Mouse (Mus musculus) forebrain, postnatal 0 days (tissue): ENCODE measurements around the gene Xylt1. TPM values are rescaled to one million over a fixed set of nuclear protein-coding genes. Genes with fewer than 3 reads are reported as not detected.
A peak's percentile ranks its signal among the peaks of the same experiment; 100 is the strongest.

ENCODE experiments used
- ATAC-seq: fragments of 200-750 bp; cut with Nextera tagmentation; 2 replicates; pipeline ENCODE4 v1.8.0; 2017; ENCODE audit warnings: mild to moderate bottlenecking, moderate library complexity
- DNase-seq: peaks from one replicate; pipeline ENCODE4 v3.0.0-alpha.2; 2015
- H3K27ac ChIP-seq: fragments of 300-500 bp; sonication (generic); 2 replicates; pipeline ENCODE4 v1.5.1; 2014; ENCODE audit warnings: low read depth, mild to moderate bottlenecking, antibody characterized with exemption, low read length, moderate library complexity, mixed read lengths
- H3K27me3 ChIP-seq: fragments of 300-500 bp; sonication (generic); 2 replicates; pipeline ENCODE4 v1.6.1; 2014; ENCODE audit warnings: mild to moderate bottlenecking, low read length, mixed read lengths; ENCODE audit not compliant: insufficient read depth
- H3K36me3 ChIP-seq: fragments of 300-500 bp; sonication (generic); 2 replicates; pipeline ENCODE4 v1.6.1; 2014; ENCODE audit warnings: mild to moderate bottlenecking, moderate library complexity; ENCODE audit not compliant: insufficient read depth
- H3K4me1 ChIP-seq: fragments of 300-500 bp; sonication (generic); 2 replicates; pipeline ENCODE4 v1.6.1; 2014; ENCODE audit warnings: antibody characterized with exemption; ENCODE audit not compliant: insufficient read depth
- H3K4me2 ChIP-seq: fragments of 300-500 bp; sonication (generic); 2 replicates; pipeline ENCODE4 v1.6.1; 2014; ENCODE audit warnings: low read depth, mild to moderate bottlenecking, moderate library complexity
- H3K4me3 ChIP-seq: fragments of 300-500 bp; sonication (generic); 2 replicates; pipeline ENCODE4 v1.5.1; 2014; ENCODE audit warnings: low read depth, low read length, mixed read lengths
- H3K9ac ChIP-seq: fragments of 300-500 bp; sonication (generic); 2 replicates; pipeline ENCODE4 v1.6.1; 2014; ENCODE audit warnings: mild to moderate bottlenecking
- H3K9me3 ChIP-seq: fragments of 300-500 bp; sonication (generic); 2 replicates; pipeline ENCODE4 v1.6.1; 2016; ENCODE audit warnings: low read length
- CTCF ChIP-seq: sonication (generic); IDR thresholded peaks from 2 replicates; pipeline ENCODE4 v1.5.1; 2016; ENCODE audit warnings: antibody characterized with exemption, control low read depth, low read depth
- WGBS: fragments of 180-500 bp; shearing (Covaris S2); extraction: QIAGEN DNeasy Blood & Tissue Kit; methylation state at CpG from one replicate; pipeline ENCODE4 v1.1.7; 2014; 5-methylcytosine and 5-hydroxymethylcytosine counted together
- polyA plus RNA-seq: library from polyadenylated mRNA; unstranded; fragments of >200 nt; fragmentation: Nextera tagmentation; extraction: Ambion mirVana; gene quantifications from 2 replicates; pipeline ENCODE4 v1.2.1, GENCODE M21; 2015
- total RNA-seq: library from RNA; depleted of rRNA; stranded (reverse); fragments of >200 nt; gene quantifications from 2 replicates; pipeline ENCODE4 v1.2.3, GENCODE M21; 2014

The Xylt1 gene
- total and polyA plus RNA-seq, 2 experiments from 2014 or later: 2.6 to 14.0 TPM

GRCm38 (mm10) chr7:117636713-117637112 lies 255.9 kb downstream of the Xylt1 start:
- Histone ChIP-seq H3K4me2 (no peak overlapping the region), H3K4me1 (no peaks in the 10 kb centered on the region), H3K27ac (no peak overlapping the region), H3K27me3 (no peaks in the 10 kb centered on the region), H3K9ac (no peak overlapping the region), H3K4me3 (no peak overlapping the region), H3K9me3 (no peaks in the 10 kb centered on the region), H3K36me3 (peaks cover 6% of the 10 kb centered on the region; the same call in 1 of the 2 replicates)
- TF ChIP-seq CTCF: no peak
- no peak for ATAC-seq
- no peak for DNase-seq
- 75% methylated on average over 3 of the region's 3 CpGs for WGBS

GRCm38 (mm10) chr7:117637997-117638396 lies 257.2 kb downstream of the Xylt1 start:
- DNase-seq (no peak), ATAC-seq (no peak)
- Histone ChIP-seq H3K4me2 (no peak overlapping the region), H3K4me3 (no peak overlapping the region), H3K27me3 (no peaks in the 10 kb centered on the region), H3K9ac (no peak overlapping the region), H3K36me3 (peaks cover 6% of the 10 kb centered on the region; the same call in 1 of the 2 replicates), H3K27ac (no peak overlapping the region), H3K4me1 (no peaks in the 10 kb centered on the region), H3K9me3 (no peaks in the 10 kb centered on the region)
- no peak for TF ChIP-seq CTCF
- 99% methylated on average over 2 of the region's 2 CpGs for WGBS

- Histone ChIP-seq H3K9ac (no peak overlapping the region), H3K4me1 (no peaks in the 10 kb centered on the region), H3K36me3 (0 out of 2 replicates have a peak, but pooled peaks cover 12% of the 10 kb centered on the region), H3K4me2 (no peak overlapping the region), H3K4me3 (no peak overlapping the region), H3K27me3 (no peaks in the 10 kb centered on the region), H3K27ac (no peak overlapping the region), H3K9me3 (no peaks in the 10 kb centered on the region)
- no peak for TF ChIP-seq CTCF
- 69% methylated on average over 1 of the region's 1 CpGs for WGBS
- DNase-seq (no peak), ATAC-seq (no peak)
These were observed 271.9 kb downstream of the Xylt1 start for GRCm38 (mm10) chr7:117652637-117653036.

- ATAC-seq (no peak), DNase-seq (no peak)
- Histone ChIP-seq H3K27ac (no peak overlapping the region), H3K9me3 (no peaks in the 10 kb centered on the region), H3K4me3 (no peak overlapping the region), H3K36me3 (0 out of 2 replicates have a peak, but pooled peaks cover 6% of the 10 kb centered on the region), H3K4me2 (no peak overlapping the region), H3K4me1 (no peaks in the 10 kb centered on the region), H3K9ac (no peak overlapping the region), H3K27me3 (no peaks in the 10 kb centered on the region)
- no peak for TF ChIP-seq CTCF
- WGBS: 98% methylated on average over 5 of the region's 5 CpGs
These were observed 275.0 kb downstream of the Xylt1 start for GRCm38 (mm10) chr7:117655732-117656131.

GRCm38 (mm10) chr7:117658180-117658579 lies 277.4 kb downstream of the Xylt1 start:
- Histone ChIP-seq H3K27ac (0 out of 2 replicates have a peak overlapping the region, but pooled peaks have one; percentile 5), H3K9me3 (no peaks in the 10 kb centered on the region), H3K9ac (no peak overlapping the region), H3K36me3 (0 out of 2 replicates have a peak, but pooled peaks cover 6% of the 10 kb centered on the region), H3K4me3 (no peak overlapping the region), H3K27me3 (no peaks in the 10 kb centered on the region), H3K4me2 (no peak overlapping the region), H3K4me1 (no peaks in the 10 kb centered on the region)
- ATAC-seq: no peak
- no peak for TF ChIP-seq CTCF
- DNase-seq: no peak
- WGBS: 80% methylated on average over 4 of the region's 4 CpGs

- Histone ChIP-seq H3K9ac (no peak overlapping the region), H3K4me3 (no peak overlapping the region), H3K9me3 (no peaks in the 10 kb centered on the region), H3K27ac (no peak overlapping the region), H3K27me3 (no peaks in the 10 kb centered on the region), H3K4me2 (no peak overlapping the region), H3K36me3 (0 out of 2 replicates have a peak, but pooled peaks cover 6% of the 10 kb centered on the region), H3K4me1 (no peaks in the 10 kb centered on the region)
- ATAC-seq (no peak), DNase-seq (no peak)
- 77% methylated on average over 4 of the region's 4 CpGs for WGBS
- TF ChIP-seq CTCF: no peak
These were observed 278.0 kb downstream of the Xylt1 start for GRCm38 (mm10) chr7:117658739-117659138.

GRCm38 (mm10) chr7:117667286-117667685 lies 286.5 kb downstream of the Xylt1 start:
- H3K4me3 ChIP-seq: no peak overlapping the region
- H3K27ac ChIP-seq: no peak overlapping the region
- H3K9me3 ChIP-seq: no peaks in the 10 kb centered on the region
- no peak overlapping the region for H3K9ac ChIP-seq
- 85% methylated on average over 10 of the region's 10 CpGs for WGBS
- no peaks in the 10 kb centered on the region for H3K27me3 ChIP-seq
- ATAC-seq (no peak), DNase-seq (no peak)
- H3K4me2 ChIP-seq: no peak overlapping the region
- no peaks in the 10 kb centered on the region for H3K4me1 ChIP-seq
- TF ChIP-seq CTCF: no peak
- H3K36me3 ChIP-seq: peaks cover 7% of the 10 kb centered on the region; the same call in 1 of the 2 replicates
